Mouse (Mus musculus): ENCODE results near the gene Igfbpl1. TPM values are rescaled to one million over a fixed set of nuclear protein-coding genes. Genes with fewer than 3 reads are reported as not detected.
A peak's percentile ranks its signal among the peaks of the same experiment; 100 is the strongest.

Igfbpl1 gene
- not detected for total RNA-seq (2021)
- long read RNA-seq, experiment 1 = 0 reads
- long read RNA-seq, experiment 2 = 0 reads

DNA sequence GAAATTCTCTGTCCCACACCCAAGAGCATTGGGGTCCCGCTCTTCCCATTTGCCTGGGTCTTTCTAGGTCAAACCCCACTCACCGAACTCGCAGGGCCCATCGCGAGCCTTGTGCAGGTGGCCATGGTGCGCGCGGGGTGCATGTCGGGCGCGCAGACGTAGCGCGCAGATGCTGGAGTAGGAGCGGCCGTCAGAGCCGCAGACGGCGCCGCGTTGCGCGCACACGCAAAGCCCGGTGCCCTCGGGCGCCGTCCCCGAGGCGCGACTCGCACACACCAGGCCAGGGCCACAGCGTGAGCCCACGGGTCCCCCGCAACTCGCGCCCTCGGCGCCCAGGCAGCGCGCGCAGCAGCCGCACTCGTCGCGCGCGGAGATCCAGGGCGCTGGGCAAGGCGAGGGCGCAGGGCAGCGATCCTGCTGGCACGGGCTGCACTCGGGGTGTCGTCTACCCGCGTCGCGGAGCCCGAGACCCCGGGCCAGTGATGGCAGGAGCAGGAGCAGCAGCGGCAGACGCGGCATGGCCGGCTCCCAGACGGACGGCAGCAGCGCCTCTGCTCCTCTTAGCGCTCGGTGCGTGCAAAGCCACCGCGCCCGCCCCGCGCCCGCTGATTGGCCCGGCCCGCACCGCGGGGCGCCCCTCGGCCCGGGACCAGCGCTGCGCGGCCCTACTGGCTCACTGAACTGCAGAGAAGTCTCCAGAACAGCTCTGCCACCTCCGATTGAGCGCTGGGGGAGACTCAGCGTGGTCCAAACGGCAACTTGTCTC, at the start of gene Igfbpl1:
Igfbpl1 (minus strand) TSS at position 649 of the 766 bp plus-strand sequence.
- no peak for DNase-seq

DNA sequence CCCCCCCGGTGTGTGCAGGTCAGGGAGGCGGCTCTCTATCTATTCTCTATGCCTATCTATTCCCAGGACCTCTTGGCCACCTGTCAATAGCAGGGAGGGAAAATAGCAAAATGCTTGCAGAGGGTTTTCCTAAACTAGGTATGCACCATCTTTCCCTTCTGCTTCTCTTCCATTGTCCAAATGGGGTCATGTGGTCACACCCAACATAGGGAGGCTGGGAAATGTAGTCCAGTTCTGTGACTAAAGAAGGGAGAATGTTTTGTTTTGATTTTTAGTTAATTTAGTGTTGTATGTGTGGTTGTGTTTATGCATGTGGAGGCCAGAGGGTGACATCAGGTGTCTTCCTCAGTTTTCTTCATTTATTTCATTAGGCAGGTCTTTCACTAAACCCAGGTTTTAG, 45.4 kb upstream of the Igfbpl1 start:
- DNase-seq = no peak

DNA sequence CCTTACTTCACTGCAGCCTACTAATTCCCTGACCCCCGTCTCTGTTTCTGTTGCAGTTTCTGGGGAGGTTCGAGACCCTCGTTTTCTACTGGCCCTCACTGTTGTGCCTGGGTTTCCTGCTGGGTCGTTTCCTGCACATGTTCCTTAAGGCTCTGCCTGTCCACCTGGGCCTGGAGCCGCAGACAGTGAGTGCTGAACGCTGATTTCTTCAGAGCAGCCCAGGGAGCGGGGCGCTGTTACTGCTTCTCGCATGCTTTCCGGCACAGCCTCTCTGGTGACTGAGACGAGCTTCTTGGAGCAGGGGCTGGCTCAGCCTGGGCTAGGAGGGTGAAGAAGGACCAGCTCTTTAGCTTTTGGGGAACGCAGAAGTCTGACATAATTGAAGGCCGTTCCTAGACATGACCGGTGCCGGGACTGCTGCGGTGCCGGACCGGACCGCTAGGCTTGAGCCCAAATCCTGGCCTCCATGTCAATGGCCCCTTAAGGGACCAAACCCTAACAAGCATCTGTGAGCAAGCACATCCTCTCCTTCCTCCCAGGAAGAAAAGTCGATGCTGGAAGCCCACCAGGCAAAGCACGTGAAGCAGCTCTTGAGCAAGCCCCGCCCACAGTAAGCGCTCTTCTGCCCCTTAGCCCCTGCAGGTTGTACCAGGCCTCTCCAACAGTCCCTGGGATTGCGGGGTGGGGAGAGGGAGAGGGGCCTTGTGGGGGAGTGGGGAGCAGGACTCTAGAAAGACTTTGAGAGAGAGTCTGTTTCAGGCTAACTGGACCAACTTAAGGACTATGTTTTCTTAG, 42.5 kb upstream of the Igfbpl1 start:
- no peak for DNase-seq

DNA sequence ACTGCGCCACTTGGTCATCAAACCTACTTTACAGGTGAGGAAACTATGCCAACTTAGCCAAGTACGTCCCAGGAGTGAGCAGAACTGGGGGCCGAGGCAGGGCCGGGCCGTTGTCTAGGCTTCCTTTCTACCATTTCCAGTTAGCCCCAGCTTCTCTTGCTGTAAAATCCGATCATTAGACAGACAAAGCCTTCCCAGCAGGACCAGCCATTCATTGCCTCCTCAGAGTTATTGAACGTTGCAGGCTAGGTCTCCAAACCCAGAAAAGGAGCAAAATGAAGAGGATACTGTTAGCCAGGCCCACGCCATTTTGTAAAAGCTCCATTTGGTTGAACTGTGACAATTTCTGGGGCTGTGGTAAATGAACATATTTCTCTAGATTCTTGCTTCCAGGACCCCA, 40.7 kb upstream of the Igfbpl1 start:
- DNase-seq = no peak

DNA sequence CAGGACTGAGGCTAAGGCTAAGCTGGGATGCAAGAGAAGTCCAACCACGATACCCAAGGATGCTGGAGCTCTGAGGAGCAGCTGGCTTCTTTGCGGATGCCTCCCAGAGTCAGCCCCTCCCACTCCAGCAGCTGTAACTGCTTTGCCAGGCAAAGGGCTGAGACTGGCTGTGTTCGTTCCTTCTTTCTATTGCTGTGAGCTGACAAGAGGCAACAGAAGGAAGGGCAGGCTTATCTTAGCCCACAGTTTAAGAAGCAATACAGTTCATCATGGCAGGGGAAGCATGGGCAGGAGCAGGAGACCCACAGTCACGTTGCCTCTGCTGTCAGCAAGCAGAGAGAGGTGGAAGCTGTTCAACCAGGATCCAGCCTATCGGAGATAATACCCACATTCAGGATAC, 34.4 kb upstream of the Igfbpl1 start:
- no peak for DNase-seq

DNA sequence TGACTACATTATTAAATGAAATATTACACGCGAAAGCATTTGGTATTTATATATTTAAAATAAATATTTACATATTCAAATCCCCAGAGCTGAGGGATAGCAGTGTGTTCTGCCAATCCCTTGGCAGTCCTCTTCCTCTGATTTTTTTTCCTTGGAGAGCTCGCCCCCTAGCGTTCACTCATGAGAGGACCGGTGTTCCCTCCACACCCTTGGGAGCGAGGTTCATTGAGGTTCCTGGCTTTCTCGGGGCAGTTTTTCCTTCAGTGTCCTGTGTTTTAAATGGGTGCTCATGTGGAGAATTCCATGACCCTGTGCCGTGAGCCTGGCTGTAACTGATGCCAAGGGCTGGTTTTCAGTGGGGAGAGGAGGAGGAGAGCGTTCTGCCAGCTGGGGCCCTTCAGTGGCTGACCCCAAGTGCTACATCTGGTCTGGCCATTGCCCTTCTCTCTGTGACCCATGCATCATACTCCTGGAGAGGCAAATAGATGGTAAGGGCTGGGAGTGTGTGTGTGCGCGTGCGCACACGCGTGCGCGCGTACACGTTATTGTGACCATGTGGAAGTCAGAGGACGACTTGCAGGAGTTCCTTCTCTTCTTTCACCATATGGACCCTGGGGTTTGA, 29.2 kb upstream of the Igfbpl1 start:
- DNase-seq = peak; percentile 83

DNA sequence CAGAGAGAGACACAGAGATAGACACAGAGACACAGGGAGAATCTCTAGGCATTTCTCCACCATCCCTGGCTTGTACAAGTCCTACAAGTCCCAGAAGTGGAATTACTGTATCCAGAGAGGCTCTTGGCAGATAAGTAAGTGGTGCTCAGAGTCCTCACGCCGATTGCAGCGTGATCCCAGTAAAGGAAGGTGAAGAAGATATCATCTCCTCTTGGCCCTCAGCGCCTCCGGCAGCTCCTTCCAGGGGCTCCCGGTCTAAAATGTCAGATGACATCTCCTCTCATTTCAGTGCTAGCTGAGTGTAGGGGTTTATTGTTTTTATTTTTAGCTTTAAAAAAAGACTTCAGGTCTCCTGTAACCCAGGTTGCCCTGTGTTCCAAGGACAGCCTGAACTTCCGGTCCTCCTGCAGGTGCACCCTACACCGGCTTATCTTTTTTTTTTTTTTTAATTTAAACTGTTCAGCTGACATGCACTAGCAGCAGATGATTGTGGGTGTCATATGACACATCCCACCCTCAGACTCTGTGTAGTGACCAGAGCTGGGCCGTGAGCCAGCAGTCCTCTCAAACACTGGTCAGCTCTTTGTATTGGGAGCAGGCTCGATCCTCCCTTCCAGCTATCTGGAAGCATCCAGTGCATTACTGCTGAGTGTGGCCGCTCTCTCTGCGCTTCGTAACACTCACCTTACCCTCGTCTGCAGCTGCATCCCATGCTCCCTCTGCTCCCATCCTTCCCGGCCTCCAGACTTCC, 26.9 kb upstream of the Igfbpl1 start:
- DNase-seq = no peak

DNA sequence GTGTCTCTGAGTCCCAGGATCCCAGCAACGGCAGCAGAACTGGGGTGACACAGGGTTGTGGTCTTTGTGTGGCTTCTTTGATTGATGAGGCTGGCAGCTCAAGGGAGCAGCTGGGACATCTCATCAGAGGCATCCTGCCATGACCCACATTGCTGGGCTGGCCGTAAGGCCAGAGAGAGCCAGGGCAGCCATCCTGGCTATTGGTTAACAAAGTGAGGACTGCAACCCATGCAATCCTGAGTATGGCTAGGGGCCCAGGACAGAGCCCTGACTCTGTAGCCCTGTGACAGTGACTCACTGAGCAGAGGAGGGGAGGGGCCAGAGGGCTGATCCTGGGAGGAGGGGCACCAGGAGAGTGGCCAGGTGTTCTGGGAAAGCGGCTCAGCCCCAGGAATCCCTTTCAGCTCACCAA, 24.9 kb upstream of the Igfbpl1 start:
- DNase-seq = peak; percentile 75 to 83

DNA sequence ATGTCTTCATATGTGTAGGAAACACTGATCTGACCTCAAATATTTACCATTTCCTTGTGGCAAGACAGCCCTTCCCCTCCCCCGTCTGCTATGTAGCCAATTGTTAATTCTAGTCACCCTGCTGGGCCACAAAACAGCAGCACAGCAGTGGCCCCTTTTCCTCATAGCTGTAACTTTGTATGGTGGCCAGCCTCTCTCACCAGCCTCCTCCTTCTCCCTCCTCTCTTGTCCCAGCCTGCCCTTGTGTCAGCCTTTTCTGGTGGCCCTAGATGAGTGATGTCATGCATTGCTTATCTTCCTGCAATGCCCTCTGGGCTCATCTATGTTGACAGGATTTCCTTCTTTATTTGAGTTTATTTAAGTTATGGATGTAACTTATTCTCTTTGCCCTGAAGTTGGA, 22.7 kb upstream of the Igfbpl1 start:
- DNase-seq = no peak

DNA sequence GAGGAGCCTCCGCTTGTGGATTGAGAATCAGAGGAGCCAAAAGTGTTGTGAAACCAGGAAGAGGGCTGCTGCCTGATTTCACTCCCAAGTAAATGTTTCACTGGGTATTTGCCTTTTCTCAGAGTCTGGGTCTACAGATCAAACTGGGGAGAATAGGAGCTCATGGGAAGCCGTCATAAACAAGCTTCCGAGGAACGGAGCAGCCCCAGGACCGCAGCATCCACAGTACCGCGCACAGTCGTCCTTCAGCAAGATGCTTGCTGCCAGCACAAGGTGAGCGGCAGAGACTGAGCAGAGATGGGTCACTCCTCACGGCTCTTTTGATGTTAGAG, 22.1 kb upstream of the Igfbpl1 start:
- no peak for DNase-seq

DNA sequence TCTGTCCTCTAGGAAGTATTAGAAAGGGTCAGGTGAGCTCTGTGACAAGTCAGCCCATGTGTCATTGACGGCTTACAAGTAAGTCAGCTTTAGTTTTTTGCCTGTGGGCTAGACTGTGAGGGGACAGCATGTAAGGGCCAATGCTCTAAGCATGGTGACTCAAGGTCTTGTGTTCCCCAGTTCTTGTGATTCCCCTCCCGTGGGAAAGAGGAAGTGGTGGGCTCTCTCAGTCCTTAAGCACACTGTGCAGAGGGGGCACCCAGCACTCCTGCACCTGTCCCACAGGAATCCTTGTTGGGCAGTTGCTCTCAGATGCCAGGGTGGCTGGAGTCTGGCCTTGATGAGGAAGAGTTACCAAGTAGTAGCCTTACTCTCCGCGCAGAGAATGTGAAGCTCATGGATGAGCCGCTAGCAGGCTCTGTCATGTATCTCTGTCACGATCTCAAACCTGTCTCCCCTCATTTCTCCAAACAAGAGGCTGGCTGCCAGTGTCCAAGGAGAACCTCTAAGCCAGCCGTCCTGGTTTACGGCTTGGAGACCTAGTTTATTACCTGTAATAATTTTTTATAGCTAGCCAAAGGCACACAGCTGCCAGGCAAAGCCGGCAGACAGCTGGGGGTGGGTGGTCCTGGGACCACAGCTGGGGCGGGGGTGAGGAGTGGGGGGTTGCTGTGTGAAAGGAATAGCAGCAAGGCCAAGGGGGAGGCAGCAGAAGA, 21.5 kb upstream of the Igfbpl1 start, which contains the start of gene Stra6l:
Stra6l (plus strand) TSS at position 556 of the 716 bp plus-strand sequence.
- DNase-seq = no peak

DNA sequence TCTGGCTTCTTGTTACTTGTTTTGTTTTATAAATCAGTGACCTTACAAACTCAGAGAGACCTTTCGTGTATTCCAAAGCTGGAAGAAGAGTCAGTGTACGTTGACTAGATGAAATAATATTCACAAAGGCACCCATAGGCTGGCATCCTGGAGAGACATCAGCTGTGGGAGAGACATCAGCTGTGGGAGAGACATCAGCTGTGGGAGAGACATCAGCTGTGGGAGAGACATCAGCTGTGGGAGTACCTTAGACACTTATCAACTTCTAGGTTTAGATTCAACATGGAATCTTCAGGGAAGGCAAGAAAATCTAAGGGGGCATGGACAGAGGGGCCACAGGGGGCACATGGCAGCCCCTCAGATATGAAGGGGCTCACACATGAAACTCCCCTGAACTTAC, 19.5 kb upstream of the Igfbpl1 start:
- no peak for DNase-seq

DNA sequence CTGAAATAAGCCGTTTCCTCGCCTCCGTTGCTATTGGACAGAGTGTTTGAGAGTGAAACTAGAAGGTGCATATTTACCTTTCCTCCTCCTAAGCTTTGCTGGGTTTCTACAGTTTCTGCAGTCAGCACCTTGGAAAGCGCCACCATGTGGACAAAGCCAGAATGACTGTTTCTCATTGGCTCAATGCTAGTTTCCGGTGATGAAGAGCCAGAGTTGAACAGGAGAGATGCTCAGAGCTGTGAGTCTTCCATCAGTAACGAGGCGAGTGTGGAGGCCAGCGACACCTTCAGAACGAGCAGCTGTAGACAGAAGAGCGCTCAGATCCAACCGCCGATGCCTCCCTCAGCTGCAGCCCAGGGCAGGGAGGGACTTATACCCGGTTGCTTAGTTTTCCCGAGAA, 17.6 kb upstream of the Igfbpl1 start:
- DNase-seq = peak; percentile 43 to 49

DNA sequence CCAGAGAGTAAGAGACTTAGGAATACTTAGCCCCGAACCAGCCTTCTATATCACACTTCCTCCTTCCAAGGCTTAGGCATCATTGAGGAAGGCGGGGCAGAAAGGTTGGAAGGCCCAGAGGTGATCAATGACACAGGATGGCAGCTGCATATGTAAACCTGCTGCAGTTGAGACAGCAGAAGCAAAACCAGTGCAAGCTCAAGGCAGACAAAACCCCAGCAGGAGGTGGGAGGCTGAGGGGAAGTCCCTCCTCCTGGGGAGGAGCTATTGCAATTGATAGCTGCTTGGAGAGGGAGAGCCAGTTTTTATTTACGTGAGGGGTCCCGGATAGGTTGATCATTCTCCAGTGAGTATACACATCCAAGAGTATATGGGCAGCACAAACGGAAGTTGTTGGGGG, 6.7 kb upstream of the Igfbpl1 start:
- DNase-seq = no peak

DNA sequence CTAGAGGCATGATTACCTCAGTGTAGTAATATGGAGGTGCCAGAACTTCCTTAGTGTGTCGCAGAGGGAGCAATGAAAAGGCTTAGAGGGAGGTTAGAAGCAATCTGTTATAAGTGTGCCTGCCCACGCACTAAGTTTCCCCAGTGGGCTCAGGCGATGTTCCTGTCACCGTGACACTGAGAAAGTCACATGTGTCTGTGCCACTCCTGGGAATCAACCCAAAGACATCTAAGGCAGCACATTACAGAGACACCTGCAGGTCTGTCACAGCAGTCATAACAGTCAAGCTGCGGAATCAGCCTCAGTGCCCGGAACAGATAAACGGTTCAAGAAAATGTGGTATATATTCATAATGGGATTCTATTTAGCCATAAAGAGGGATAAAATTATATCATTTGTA, 5.3 kb upstream of the Igfbpl1 start:
- DNase-seq = no peak

DNA sequence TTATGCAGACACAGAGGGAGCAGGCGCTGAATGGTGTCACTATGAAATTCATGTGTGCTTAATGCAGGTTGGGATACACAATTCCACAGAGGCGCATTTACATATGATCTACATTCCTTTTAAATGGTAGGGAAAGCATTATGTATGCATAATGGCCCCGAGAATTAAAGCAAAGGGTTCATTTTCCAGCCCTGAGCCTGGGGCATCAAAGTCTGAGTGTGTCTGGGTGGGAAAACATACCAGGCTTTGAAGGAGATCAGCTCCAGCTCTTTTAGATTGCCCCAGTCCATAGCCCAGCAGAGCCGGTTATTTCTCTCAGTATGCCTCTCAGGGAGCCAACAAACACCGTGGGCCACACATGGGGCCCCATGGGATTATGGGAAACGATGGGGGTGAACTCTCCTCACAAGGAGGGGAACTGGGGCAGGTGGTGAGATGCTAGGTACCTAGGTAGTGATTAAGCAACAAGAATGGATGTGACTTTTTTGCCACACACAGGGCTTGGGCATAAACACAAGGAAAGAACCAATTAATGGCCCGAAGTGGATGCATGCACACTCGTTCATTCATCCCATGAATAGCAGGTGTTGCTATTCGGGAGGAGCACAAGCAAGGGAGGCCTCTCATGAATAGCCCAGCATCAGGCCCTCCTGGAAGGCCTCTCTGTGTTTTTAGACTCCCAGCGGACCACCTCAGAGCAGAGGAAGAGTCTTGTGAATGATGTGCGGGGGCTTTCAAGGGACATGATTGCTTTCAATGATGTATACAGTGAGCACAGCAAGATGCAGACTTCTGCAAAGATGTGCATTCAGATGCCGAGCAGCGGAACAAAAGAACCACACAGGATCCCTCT, 3.4 kb upstream of the Igfbpl1 start:
- DNase-seq = no peak

DNA sequence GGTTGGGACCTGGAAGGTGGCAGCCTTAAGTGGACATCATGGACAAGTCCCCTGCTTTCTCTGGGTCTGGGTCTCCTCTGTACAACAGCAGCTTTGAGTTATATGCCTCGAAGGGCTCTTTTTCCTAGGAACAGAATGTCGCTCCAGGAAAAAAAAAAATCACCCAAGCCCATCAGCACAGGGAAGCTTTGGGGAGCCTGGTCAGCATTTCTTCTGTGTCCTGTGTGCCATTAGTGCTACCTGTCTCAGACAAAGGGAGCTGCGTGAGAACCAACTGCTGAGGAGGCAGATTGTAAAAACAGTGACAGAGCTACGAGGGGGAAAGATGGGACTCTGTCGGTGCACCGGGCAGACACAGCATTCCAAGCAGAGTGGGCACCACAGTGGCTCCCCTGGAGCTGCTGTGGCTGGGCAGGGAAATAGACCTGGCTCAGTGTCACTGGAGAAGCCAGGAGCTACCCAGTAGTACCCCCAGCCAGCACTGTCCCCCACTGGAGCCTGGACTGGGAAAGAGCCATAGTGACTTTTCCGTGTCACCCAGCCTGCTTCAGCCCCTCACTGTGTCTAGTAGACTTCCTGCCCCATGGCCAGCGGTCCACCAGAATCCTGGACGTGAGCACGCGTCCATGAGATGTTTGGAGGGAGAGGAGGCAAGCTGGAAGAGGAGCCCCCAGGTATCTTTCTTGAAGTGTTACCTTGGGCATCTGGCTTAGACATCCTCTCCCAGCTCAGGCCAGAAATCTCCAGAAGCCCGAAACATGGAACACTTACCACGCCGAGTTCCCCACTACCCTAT, 1.8 kb downstream of the Igfbpl1 start:
- no peak for DNase-seq

DNA sequence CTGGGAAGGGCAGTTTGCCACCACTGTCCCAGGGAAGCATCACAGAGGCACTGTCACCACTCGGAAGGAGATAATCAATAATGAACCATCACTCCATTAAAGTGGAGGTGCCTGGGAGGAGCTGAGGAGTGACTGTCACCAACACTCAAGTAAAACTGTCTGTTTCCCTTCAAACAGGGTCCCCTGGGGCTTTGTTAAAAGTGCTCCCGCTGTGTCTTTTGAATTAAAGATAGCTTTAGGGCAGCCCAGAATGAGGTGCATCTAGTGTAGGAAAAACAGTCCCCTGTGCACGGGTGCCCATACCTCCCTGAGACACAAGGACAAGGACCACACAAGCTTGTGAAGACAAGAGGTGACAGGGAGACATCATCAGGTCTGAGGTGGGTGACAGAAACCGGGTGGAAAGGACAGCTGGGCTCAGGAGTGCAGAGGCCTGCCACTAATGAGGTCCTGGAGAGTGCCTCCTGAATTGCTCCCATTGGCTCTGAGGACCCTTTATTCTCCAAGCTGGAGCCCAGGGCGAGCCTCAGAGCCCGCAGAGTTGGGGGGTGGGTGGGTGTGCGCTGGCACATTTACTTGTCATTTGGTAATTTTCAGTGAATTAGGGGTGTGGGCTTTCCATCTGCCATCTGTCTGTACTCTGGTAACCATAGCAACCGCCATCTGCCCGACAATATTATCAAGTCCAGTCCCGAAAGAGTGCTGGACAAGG, 2.5 kb downstream of the Igfbpl1 start:
- no peak for DNase-seq

Data from adrenal gland, postnatal 36 days (tissue).